Mouse (Mus musculus): ENCODE measurements around the gene Mrpl39.

GRCm38 (mm10) chr16:84704661-84705240, 30.8 kb downstream of the Mrpl39 start:
- TF ChIP-seq POLR2A (IDR thresholded peaks at IDR 0.05; ENCODE audit: low read depth, low read length) (no peak), CTCF (conservative IDR thresholded peaks at IDR 0.05; ENCODE audit: insufficient read depth, insufficient read length, low read depth, low read length) (no peak)

All from kidney, adult 2 months (tissue).